Mouse (Mus musculus): Measurements from ENCODE around the gene Gaa. TPM values are rescaled to one million over a fixed set of nuclear protein-coding genes. Genes with fewer than 3 reads are reported as not detected.
"Not testable (repeated sequence)": the region's sequence is repeated elsewhere in the genome, so short reads cannot be mapped to it uniquely, and the experiment has no call there.

The Gaa gene
- polyA plus RNA-seq, 1 experiment from 2014 or later = 42.1 TPM

GRCm38 (mm10) chr11:119258572-119259322, 8.9 kb upstream of the Gaa start:
- WGBS = 68% methylated on average over 23 of the region's 23 CpGs

GRCm38 (mm10) chr11:119259977-119260376, 7.7 kb upstream of the Gaa start:
- Histone ChIP-seq H3K9ac (replicated peaks) (no peak overlapping the region), H3K36me3 (peaks cover 41% of the 10 kb centered on the region)
- no peak for ATAC-seq (ENCODE audit: low FRiP score, low read depth)

More at GRCm38 (mm10) chr11:119258572-119259322, 8.9 kb upstream of the Gaa start:
- Histone ChIP-seq H3K36me3 (peaks cover 36% of the 10 kb centered on the region), H3K9me3 (no peaks in the 10 kb centered on the region), H3K4me2 (replicated peaks) (peak overlapping the region; percentile 41), H3K27me3 (no peaks in the 10 kb centered on the region), H3K4me1 (peaks cover 11% of the 10 kb centered on the region; the same call in 1 of the 2 replicates), H3K9ac (replicated peaks) (0 out of 2 replicates have a peak overlapping the region, but pooled peaks have one; percentile 41), H3K27ac (replicated peaks) (0 out of 2 replicates have a peak overlapping the region, but pooled peaks have one; percentile 39), H3K4me3 (peak overlapping the region; percentile 24; the same call in 1 of the 2 replicates)
- ATAC-seq (ENCODE audit: low FRiP score, low read depth) = peak; percentile 56; the same call in 1 of the 2 replicates

GRCm38 (mm10) chr11:119264413-119264812, 3.3 kb upstream of the Gaa start:
- Histone ChIP-seq H3K9me3 (no peaks in the 10 kb centered on the region), H3K9ac (replicated peaks) (no peak overlapping the region), H3K27me3 (no peaks in the 10 kb centered on the region), H3K4me1 (peaks cover 16% of the 10 kb centered on the region), H3K4me3 (no peak overlapping the region), H3K36me3 (peaks cover 41% of the 10 kb centered on the region), H3K4me2 (replicated peaks) (no peak overlapping the region), H3K27ac (replicated peaks) (no peak overlapping the region)
- WGBS = 94% methylated on average over 13 of the region's 13 CpGs
- ATAC-seq (ENCODE audit: low FRiP score, low read depth) = no peak

More at GRCm38 (mm10) chr11:119259977-119260376, 7.7 kb upstream of the Gaa start:
- no peak overlapping the region for H3K27ac ChIP-seq (replicated peaks)
- no peaks in the 10 kb centered on the region for H3K9me3 ChIP-seq
- WGBS = 89% methylated on average over 8 of the region's 8 CpGs
- no peaks in the 10 kb centered on the region for H3K27me3 ChIP-seq
- H3K4me2 ChIP-seq (replicated peaks) = no peak overlapping the region
- peaks cover 11% of the 10 kb centered on the region; the same call in 1 of the 2 replicates for H3K4me1 ChIP-seq
- no peak overlapping the region for H3K4me3 ChIP-seq

GRCm38 (mm10) chr11:119265811-119266210, 1.9 kb upstream of the Gaa start:
- Histone ChIP-seq H3K4me3 (no peak overlapping the region), H3K9me3 (no peaks in the 10 kb centered on the region), H3K27ac (replicated peaks) (no peak overlapping the region), H3K4me2 (replicated peaks) (no peak overlapping the region), H3K9ac (replicated peaks) (no peak overlapping the region), H3K4me1 (peaks cover 16% of the 10 kb centered on the region), H3K36me3 (peaks cover 33% of the 10 kb centered on the region), H3K27me3 (no peaks in the 10 kb centered on the region)
- ATAC-seq (ENCODE audit: low FRiP score, low read depth) = no peak
- 64% methylated on average over 7 of the region's 7 CpGs for WGBS

- H3K9me3 ChIP-seq = no peaks in the 10 kb centered on the region
- peaks cover 16% of the 10 kb centered on the region for H3K4me1 ChIP-seq
- no peak overlapping the region; the same call in 1 of the 2 replicates for H3K9ac ChIP-seq (replicated peaks)
- WGBS = 51% methylated on average over 6 of the region's 6 CpGs
- H3K27me3 ChIP-seq = no peaks in the 10 kb centered on the region
- H3K4me2 ChIP-seq (replicated peaks) = peak overlapping the region; percentile 91
- peaks cover 21% of the 10 kb centered on the region for H3K36me3 ChIP-seq
- ATAC-seq (ENCODE audit: low FRiP score, low read depth) = no peak; the same call in 1 of the 2 replicates
- no peak overlapping the region for H3K27ac ChIP-seq (replicated peaks)
- peak overlapping the region; percentile 67; the same call in 1 of the 2 replicates for H3K4me3 ChIP-seq
Measured at GRCm38 (mm10) chr11:119267241-119267674, 429 bp upstream of the Gaa start.

GRCm38 (mm10) chr11:119268557-119269195, 989 bp downstream of the Gaa start:
- Histone ChIP-seq H3K4me3 (peak overlapping the region; percentile 67), H3K27me3 (no peaks in the 10 kb centered on the region), H3K9ac (replicated peaks) (peak overlapping the region; percentile 71), H3K4me2 (replicated peaks) (peak overlapping the region; percentile 91), H3K4me1 (peaks cover 16% of the 10 kb centered on the region), H3K27ac (replicated peaks) (no peak overlapping the region), H3K36me3 (peaks cover 21% of the 10 kb centered on the region), H3K9me3 (no peaks in the 10 kb centered on the region)
- WGBS = 77% methylated on average over 16 of the region's 16 CpGs
- no peak for ATAC-seq (ENCODE audit: low FRiP score, low read depth)

- WGBS = 60% methylated on average over 3 of the region's 3 CpGs
- H3K9ac ChIP-seq (replicated peaks); H3K27ac ChIP-seq (replicated peaks); H3K27me3 ChIP-seq; H3K4me2 ChIP-seq (replicated peaks); H3K4me3 ChIP-seq; H3K9me3 ChIP-seq; ATAC-seq (ENCODE audit: low FRiP score, low read depth): not testable (repeated sequence)
- peaks cover 14% of the 10 kb centered on the region for H3K4me1 ChIP-seq
- H3K36me3 ChIP-seq = peaks cover 39% of the 10 kb centered on the region
Measured at GRCm38 (mm10) chr11:119272492-119272891, 4.8 kb downstream of the Gaa start.

GRCm38 (mm10) chr11:119273186-119273930, 5.7 kb downstream of the Gaa start:
- Histone ChIP-seq H3K4me3 (no peak overlapping the region), H3K27ac (replicated peaks) (no peak overlapping the region), H3K36me3 (peaks cover 39% of the 10 kb centered on the region), H3K4me2 (replicated peaks) (no peak overlapping the region), H3K9me3 (no peaks in the 10 kb centered on the region), H3K4me1 (peaks cover 7% of the 10 kb centered on the region), H3K9ac (replicated peaks) (no peak overlapping the region), H3K27me3 (no peaks in the 10 kb centered on the region)
- WGBS = 89% methylated on average over 8 of the region's 8 CpGs
- no peak for ATAC-seq (ENCODE audit: low FRiP score, low read depth)

- Histone ChIP-seq H3K9me3 (no peaks in the 10 kb centered on the region), H3K27me3 (no peaks in the 10 kb centered on the region), H3K27ac (replicated peaks) (no peak overlapping the region), H3K36me3 (peaks cover 40% of the 10 kb centered on the region), H3K4me3 (no peak overlapping the region), H3K4me2 (replicated peaks) (no peak overlapping the region), H3K9ac (replicated peaks) (no peak overlapping the region), H3K4me1 (no peaks in the 10 kb centered on the region)
- ATAC-seq (ENCODE audit: low FRiP score, low read depth) = no peak
- 88% methylated on average over 15 of the region's 15 CpGs for WGBS
Measured at GRCm38 (mm10) chr11:119281030-119281429, 13.3 kb downstream of the Gaa start.

- no peaks in the 10 kb centered on the region for H3K27me3 ChIP-seq
- H3K36me3 ChIP-seq = peaks cover 73% of the 10 kb centered on the region
- 84% methylated on average over 9 of the region's 9 CpGs for WGBS
- no peak for ATAC-seq (ENCODE audit: low FRiP score, low read depth)
- no peak overlapping the region for H3K4me2 ChIP-seq (replicated peaks)
- no peaks in the 10 kb centered on the region for H3K9me3 ChIP-seq
- H3K4me1 ChIP-seq = no peaks in the 10 kb centered on the region
- H3K27ac ChIP-seq (replicated peaks) = peak overlapping the region; percentile 35; the same call in 1 of the 2 replicates
- no peak overlapping the region for H3K4me3 ChIP-seq
- no peak overlapping the region for H3K9ac ChIP-seq (replicated peaks)
Measured at GRCm38 (mm10) chr11:119285791-119286527, 18.3 kb downstream of the Gaa start.

All from midbrain, embryonic 12.5 days (tissue).